Mouse (Mus musculus) T-helper 1 cell (primary cell): Measurements from ENCODE around the gene Rims1.

Experiments
- in situ Hi-C: fragments of 300-600 bp; cut with MboI, MseI; formaldehyde crosslinking; loops from one replicate; pipeline ENCODE4 v1.15.1; 2025; ENCODE audit warnings: high pct_unique_total_duplicates

Gene Rims1

DNA sequence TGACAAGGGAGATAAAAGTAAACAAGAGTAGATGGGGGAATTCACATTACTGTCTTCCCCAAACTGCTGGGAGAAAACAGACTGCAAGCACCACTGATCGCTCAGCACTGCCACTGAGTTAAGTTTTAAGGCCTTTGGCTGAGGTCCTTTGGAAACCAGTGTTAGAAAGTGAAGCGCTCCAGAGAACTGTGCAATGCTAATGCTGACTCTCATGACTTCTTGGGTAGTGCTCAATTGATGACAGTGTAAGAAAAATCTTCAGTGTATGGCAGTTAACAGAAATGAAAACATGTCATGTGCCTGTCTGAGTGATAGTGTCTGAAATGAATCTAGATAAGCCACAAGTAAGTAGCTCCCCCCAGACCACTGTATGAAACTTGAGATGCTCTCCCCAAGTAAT, 111.3 kb downstream of the Rims1 start:
- in situ Hi-C loops, result no loop called here

DNA sequence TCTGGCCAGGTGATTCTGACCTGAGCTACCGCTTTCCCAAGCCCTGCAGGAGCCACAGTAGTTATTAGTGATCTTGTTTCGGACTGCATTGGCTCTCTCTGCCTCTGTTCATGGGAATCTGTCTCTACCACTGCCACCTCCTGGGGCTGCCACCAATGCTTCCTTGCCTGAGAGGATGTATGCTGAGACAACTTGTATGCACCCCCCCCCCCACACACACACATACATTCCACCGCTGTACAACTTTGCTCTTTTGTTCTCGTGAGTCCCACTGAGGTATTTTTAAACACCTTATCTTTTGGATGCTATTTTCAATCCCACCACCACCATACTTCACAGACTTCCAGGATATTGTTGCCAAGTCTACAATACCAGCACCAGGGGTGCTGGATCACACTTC, 122.3 kb downstream of the Rims1 start:
- in situ Hi-C loops, result no loop called here

GRCm38 (mm10) chr1:22664196-22664595, 141.6 kb downstream of the Rims1 start:
- in situ Hi-C loops, result no loop called here

DNA sequence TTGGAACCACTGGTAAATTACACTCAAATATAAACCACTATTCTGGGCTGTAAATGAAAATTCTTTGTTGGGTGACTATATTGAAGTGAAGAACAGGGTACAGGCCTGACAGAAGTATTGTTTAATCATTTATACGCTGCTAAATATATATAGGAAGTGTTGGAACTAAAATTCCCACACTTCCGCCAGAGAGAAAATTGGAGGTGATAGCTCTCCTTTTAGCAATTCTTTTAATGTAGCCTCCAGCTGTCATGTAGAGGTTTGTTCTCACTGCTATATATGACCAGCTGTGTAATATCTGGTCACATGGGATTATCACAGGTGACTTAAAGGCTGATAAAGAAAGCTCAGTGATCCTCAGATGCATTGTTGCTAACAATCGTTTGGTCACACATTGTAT, 144.0 kb downstream of the Rims1 start:
- in situ Hi-C loops, result no loop called here

- in situ Hi-C loops, result no loop called here
Measured at GRCm38 (mm10) chr1:22655983-22656382, 149.8 kb downstream of the Rims1 start.

GRCm38 (mm10) chr1:22654903-22655302, 150.9 kb downstream of the Rims1 start:
- in situ Hi-C loops, result no loop called here

DNA sequence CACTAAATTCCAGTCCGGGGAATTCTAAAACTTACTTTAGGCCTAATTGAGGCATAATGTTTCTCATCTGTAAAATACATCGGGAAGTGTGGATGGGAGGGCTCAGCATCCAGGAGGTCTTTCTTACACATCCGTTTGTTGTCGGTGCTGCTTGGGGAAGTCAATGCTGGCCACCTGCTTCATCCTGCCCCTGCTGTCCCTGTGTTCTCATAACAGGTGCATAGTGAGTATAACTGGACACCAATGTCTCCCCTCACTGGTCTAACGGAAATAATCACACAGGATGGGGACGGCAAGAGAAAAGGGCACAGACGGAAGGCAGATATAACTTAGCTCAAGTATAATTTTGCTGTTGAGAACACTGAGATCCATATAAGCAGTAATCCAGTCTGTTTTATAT, 155.2 kb downstream of the Rims1 start:
- in situ Hi-C loops, result no loop called here

DNA sequence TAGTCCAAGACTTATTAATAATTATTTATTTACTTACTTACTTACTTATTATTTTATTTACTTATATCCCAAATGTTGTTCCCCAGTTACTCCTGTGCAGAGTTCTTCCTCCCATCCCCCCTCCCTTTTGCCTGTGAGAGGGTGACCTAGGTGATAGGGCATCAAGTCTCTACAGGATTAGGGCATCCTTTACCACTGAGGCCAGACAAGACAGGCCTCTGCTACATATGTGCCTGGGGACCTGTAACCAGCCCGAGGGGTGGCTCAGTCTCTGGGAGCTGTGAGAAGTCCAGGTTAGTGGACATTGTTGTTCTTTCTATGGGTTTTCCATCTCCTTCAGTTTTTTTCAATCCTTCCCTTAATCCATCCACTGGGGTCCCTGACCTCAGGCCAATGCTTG, 156.4 kb downstream of the Rims1 start:
- in situ Hi-C loops, result no loop called here

GRCm38 (mm10) chr1:22645257-22645656, 160.5 kb downstream of the Rims1 start:
- in situ Hi-C loops, result no loop called here

- in situ Hi-C loops, result no loop called here
Measured at GRCm38 (mm10) chr1:22640568-22640967, 165.2 kb downstream of the Rims1 start.

DNA sequence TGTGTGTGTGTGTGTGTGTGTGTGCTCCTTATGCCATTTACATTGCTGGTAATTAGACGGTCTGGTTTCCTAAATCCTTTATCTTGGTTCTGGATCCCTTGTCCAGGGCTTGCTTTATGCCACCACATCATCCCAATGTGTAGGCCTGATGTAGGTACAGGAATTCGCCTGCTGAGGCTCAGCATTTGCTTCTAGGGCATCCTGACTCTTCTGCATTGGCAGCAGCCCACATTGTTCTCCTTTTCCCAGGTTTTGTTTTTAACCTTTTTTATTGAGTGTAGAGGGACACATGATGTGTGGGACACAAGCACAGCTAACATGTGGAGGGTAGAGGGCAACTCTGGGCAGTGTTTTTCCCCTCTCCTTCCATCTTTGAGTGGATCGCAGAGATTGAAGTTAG, 166.1 kb downstream of the Rims1 start:
- in situ Hi-C loops, result no loop called here

GRCm38 (mm10) chr1:22633871-22634270, 171.9 kb downstream of the Rims1 start:
- in situ Hi-C loops, result no loop called here

GRCm38 (mm10) chr1:22632551-22632950, 173.2 kb downstream of the Rims1 start:
- in situ Hi-C loops, result no loop called here

DNA sequence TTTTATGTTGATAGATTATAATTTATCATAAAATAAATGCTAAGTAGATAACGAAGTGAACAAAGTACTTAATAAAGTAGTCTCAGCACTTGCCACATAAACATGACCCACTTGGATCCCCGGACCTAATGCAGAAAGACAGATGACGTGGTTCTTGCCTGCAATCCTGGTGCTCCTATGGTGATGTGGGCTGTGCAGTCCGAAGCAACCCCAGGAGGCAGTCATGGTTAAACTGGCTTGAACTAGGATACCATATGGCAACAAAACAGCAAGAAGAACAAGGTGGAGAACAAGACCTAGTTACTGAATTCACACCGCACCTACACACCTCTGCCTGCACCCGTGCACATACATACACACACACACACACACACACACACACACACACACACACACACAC, 173.8 kb downstream of the Rims1 start:
- in situ Hi-C loops, result no loop called here

- in situ Hi-C loops, result no loop called here
Measured at GRCm38 (mm10) chr1:22629011-22629410, 176.8 kb downstream of the Rims1 start.

- in situ Hi-C loops, result no loop called here
Measured at GRCm38 (mm10) chr1:22627013-22627412, 178.8 kb downstream of the Rims1 start.

DNA sequence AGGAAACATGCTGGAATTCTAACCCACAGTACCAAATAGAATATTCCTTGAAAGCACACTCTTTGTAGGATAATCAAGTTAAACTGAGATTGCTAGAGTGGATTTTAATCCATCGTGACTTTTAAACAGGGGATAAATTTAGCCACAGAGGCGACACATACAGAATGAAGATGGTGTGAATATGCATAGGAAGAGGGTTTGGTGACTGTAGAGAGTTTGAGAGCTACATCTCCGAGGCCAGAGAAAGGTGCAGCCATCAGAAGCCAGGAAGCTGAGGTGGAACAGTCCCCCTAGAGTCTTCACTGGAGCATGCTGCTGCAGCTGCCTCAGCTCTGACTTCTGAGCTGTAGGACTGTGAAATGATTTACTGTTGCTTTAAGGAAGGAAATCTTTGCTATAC, 179.5 kb downstream of the Rims1 start:
- in situ Hi-C loops, result no loop called here

- in situ Hi-C loops, result no loop called here
Measured at GRCm38 (mm10) chr1:22620827-22621226, 185.0 kb downstream of the Rims1 start.

- in situ Hi-C loops, result no loop called here
Measured at GRCm38 (mm10) chr1:22615601-22616000, 190.2 kb downstream of the Rims1 start.

DNA sequence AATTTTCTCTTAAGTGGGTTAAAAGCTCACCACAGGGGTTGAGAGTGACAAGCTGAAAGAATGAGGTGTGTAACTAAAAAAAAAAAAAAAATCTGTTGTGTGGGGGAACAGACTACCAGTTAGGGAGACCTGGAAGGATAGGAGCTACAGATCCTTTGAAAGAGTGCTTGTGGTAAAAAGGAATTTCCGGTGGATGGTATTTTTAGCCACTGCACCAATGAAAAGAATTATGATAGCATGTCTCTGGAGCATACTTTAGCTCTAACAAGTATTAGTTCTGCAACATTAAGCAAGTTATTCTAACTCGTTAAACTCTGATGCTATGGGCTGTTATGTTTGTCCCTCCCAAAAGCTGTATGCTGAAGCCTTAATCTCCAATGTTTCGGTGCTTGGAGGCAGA, 192.2 kb downstream of the Rims1 start:
- in situ Hi-C loops, result no loop called here

DNA sequence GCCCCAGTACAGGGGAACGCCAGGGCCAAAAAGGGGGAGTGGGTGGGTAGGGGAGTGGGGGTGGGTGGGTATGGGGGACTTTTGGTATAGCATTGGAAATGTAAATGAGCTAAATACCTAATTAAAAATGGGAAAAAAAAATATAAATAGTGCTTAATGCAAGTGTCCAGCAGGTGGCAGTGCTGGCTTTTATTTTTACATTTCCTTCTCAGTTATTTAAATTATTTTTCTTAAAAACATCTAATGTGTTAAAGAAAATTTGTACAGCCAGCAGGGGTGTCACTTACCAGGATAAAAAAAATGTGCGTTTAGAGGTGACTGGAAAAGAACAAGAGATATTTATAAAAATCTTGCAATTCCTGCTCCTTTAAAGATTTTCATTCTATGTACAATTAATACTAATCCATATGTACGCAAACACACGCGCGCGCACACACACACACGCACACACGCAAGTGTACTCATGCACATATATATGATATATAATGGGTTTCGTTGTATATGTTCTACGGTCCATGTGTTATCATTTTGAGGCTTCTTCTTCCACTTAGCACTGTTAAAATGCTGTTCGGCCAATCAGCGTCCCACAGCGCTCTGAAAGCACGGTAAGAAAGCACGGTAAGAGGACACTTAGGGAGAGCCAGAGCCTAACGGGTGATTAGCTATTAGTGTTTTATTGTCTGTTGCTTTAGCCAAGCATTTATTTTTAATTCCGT, 201.3 kb downstream of the Rims1 start:
- in situ Hi-C loops, result no loop called here

DNA sequence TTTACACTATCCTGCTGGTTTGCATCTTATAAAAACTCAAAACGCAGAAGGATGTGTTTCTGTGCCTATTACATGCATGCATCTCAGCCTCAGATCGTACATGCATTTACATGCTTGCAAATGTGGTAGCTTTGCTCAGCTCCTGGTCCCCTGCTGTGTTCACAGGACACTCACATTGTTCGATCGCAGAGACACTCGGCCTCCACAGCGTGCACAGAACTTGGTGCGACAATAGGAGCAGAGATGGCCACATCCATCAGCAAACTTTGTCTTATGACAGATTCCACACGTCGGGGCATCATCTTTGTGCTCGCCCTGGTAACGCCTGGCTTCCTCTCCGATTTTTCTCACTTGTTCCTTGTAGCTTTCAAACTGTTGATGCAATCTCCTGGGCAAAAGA, 209.6 kb downstream of the Rims1 start:
- in situ Hi-C loops, result no loop called here

GRCm38 (mm10) chr1:22594841-22595240, 211.0 kb downstream of the Rims1 start:
- in situ Hi-C loops, result no loop called here

DNA sequence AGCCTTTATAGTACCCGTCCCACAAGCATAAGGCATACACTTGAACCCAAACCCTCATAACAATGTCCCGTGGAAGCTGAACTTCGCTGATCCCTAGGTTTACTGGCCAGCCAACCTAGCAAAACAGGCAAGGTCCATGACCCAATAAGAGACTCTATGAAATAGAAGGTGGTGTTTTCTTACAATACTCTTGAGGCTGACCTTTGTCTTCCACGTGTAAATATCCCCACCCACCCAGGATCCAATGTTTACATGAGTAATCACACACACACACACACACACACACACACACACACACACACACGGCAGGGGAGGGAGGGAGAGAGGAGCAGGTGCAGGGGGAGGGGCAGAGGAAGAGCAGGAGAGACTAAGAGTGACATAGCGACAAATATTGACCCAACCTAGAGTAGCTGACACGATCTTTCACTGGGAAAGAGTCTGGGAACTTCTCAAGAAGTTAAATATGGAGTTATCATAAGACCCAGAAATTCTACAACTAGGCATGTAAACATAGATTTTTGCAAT, 217.9 kb downstream of the Rims1 start:
- in situ Hi-C loops, result no loop called here
